ENCODE assay signal across 20 mouse cellular contexts in the genomic region with DNA sequence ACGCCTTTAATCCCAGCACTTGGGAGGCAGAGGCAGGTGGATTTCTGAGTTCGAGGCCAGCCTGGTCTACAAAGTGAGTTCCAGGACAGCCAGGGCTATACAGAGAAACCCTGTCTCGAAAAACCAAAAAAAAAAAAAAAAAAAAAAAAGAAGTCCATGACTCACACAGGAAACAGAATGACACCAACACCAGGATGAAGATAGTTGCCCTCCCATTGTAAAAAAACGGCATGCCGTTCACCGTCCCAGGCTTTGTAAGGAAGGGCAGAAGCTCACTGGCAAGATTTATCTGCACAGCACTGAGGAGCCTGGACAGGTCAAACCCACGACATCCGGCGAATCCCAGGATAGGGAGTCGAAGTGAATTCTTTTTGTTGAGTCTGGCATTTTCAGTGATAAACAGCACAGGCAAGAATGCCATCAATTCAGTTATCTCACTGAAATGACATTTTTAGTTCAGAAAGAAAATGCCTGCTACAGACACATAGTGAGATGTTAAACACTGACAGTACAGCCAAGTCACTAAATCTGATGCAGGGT. TPM values are rescaled to one million over a fixed set of nuclear protein-coding genes. Genes with fewer than 3 reads are reported as not detected.
DNase-seq lines count a peak whose midpoint lies in the region; TF ChIP-seq lines count a peak whose summit lies in the region.
"Had no signal": no experiment of that assay in that cellular context is flagged by ENCODE, and none has a peak within 500 bp of the region (broad histone marks: within the 10 kb centered on the region; RNA-seq: fewer than 3 reads in every experiment).

No protein-coding gene starts in this region.

- no peak for TF ChIP-seq POLR2A in bone marrow macrophage, adult 2 months (IDR thresholded peaks at IDR 0.05; ENCODE audit: borderline replicate concordance, low read depth, low read length)

- peak overlapping the region; percentile 3; the same call in 1 of the 2 replicates for H3K27ac ChIP-seq in bone marrow macrophage, adult 2 months (ENCODE audit: insufficient read depth, low read depth, low read length)
- H3K27ac ChIP-seq: forebrain, embryonic 12.5 days; heart, adult 2 months; heart, embryonic 15.5 days; hindbrain, embryonic 13.5 days; intestine, embryonic 15.5 days; left cerebral cortex, adult 2 months; limb, embryonic 10.5 days; liver, embryonic 13.5 days had no signal

- 0 out of 2 replicates have a peak overlapping the region, but pooled peaks have one; percentile 6 for H3K4me3 ChIP-seq in bone marrow macrophage, adult 2 months (ENCODE audit: insufficient read depth, low read length)
- H3K4me3 ChIP-seq: forebrain, embryonic 12.5 days; heart, adult 2 months; heart, embryonic 15.5 days; hindbrain, embryonic 13.5 days; intestine, embryonic 15.5 days; left cerebral cortex, adult 2 months; limb, embryonic 10.5 days; liver, embryonic 13.5 days; megakaryocyte, embryonic 14.5 days had no signal

- TF ChIP-seq CTCF in bone marrow macrophage, adult 2 months (IDR thresholded peaks at IDR 0.05; ENCODE audit: low read depth, low read length), result no peak

- DNase-seq in 3T3-L1 (ENCODE audit: low read depth, low spot score) (peak; percentile 15), 416B (ENCODE audit: low read depth) (peak; percentile 82)
- DNase-seq in kidney, postnatal 10 days, result peak; percentile 38
- no peak for DNase-seq in heart, postnatal 4 days
- DNase-seq in ovary, postnatal 36 days (ENCODE audit: low spot score), result no peak
- DNase-seq in lung, postnatal 4 days, result no peak
- DNase-seq: cerebellum, adult 9-11 months; gastrocnemius, postnatal 10 days; heart, adult 2 months; liver, embryonic 13.5 days; right cerebral cortex, postnatal 25 days; thymus, postnatal 14 days had no signal

- H3K4me1 ChIP-seq in bone marrow macrophage, adult 2 months (ENCODE audit: control insufficient read depth, insufficient read depth, low read length), result peaks cover 6% of the 10 kb centered on the region
- H3K4me1 ChIP-seq: heart, embryonic 15.5 days; intestine, embryonic 15.5 days; limb, embryonic 10.5 days; liver, embryonic 13.5 days had no signal

RNA-seq across cellular contexts. Expression of gene Nsun7, which starts 13.7 kb away (rescaled TPM):
- not detected in 2 replicates for polyA plus RNA-seq in bone marrow macrophage, adult 2 months (2012; ENCODE audit: insufficient read depth, insufficient read length, missing spikeins)
- total RNA-seq in heart, postnatal 4 days (2021), result under 1 TPM; 0.19 to 0.25 TPM
- total RNA-seq: heart, adult 2 months had no signal
- polyA plus RNA-seq: liver, embryonic 13.5 days had no signal

Comparison
In these comparisons a context has a peak if more than half of its experiments do, and no peak if none do; other contexts are left out.
1. DNase-seq: peak in 3T3-L1 (single experiment), 416B (single experiment) and kidney, postnatal 10 days (single experiment); none in heart, postnatal 4 days (single experiment), ovary, postnatal 36 days (single experiment) and lung, postnatal 4 days (0 of 2).